Mouse (Mus musculus): ENCODE results near the gene Ptgr1. TPM values are rescaled to one million over a fixed set of nuclear protein-coding genes. Genes with fewer than 3 reads are reported as not detected.

The Ptgr1 gene
- polyA plus RNA-seq, 1 experiment from 2014 or later, result 18.1 TPM

DNA sequence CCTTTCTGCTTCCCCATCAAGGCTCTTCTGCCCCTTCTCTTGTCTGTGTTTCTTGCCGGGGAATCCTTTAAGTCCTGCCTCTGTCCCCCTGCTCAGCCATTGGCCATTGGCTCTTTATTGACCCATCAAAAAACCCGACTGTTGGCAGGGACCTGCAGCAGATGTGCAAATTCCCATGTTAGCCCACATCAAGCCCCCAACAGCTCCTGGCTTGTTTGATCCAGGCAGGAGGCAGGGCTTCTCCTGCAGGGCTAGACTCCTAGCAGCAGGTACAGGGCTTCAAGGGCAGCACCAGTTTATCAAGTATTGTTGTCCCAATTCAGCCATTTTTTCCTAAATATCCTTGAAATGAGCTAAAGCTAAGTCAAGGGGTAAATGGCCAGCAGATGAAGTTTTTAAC is 60.8 kb downstream of the Ptgr1 start:
- Histone ChIP-seq H3K27me3 (0 out of 2 replicates have a peak, but pooled peaks cover 6% of the 10 kb centered on the region), H3K27ac (no peak overlapping the region), H3K9me3 (replicated peaks) (no peaks in the 10 kb centered on the region), H3K36me3 (no peaks in the 10 kb centered on the region), H3K4me2 (no peak overlapping the region), H3K4me3 (replicated peaks) (no peak overlapping the region), H3K9ac (no peak overlapping the region), H3K4me1 (replicated peaks) (no peaks in the 10 kb centered on the region)
- ATAC-seq (ENCODE audit: low read depth), result no peak
- no peak for DNase-seq
- WGBS (ENCODE audit: insufficient replicate concordance), result 21% methylated on average over 2 of the region's 2 CpGs

DNA sequence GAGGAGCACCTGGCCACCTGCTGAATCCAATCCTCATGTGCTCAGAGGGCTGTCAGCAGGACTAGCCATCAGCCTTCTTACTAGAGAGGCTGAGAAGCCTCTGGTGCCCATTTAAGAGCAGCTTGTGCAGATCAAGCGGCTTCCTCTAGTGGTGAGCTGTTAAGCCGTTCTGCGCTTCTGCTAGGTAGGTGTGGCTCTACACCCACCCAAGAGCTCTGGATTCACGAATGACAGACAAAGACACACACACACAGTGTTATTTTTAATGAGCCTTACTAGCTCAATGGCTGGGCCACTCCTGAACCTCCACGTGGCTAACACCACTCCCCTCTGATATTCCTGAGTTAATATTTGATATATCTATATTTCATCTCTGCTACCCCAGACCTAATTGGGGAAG is 61.3 kb downstream of the Ptgr1 start:
- ATAC-seq (ENCODE audit: low read depth), result no peak
- H3K27ac ChIP-seq, result no peak overlapping the region
- 0 out of 2 replicates have a peak, but pooled peaks cover 6% of the 10 kb centered on the region for H3K27me3 ChIP-seq
- no peak for DNase-seq
- H3K36me3 ChIP-seq, result no peaks in the 10 kb centered on the region
- no peaks in the 10 kb centered on the region for H3K9me3 ChIP-seq (replicated peaks)
- H3K4me2 ChIP-seq, result no peak overlapping the region
- no peaks in the 10 kb centered on the region for H3K4me1 ChIP-seq (replicated peaks)
- no peak overlapping the region for H3K4me3 ChIP-seq (replicated peaks)
- no peak overlapping the region for H3K9ac ChIP-seq
- 15% methylated on average over 5 of the region's 5 CpGs for WGBS (ENCODE audit: insufficient replicate concordance)

GRCm38 (mm10) chr4:58923933-58924332 is 63.0 kb downstream of the Ptgr1 start:
- Histone ChIP-seq H3K36me3 (no peaks in the 10 kb centered on the region), H3K27ac (no peak overlapping the region), H3K4me2 (no peak overlapping the region), H3K4me1 (replicated peaks) (no peaks in the 10 kb centered on the region), H3K9me3 (replicated peaks) (no peaks in the 10 kb centered on the region), H3K27me3 (0 out of 2 replicates have a peak, but pooled peaks cover 6% of the 10 kb centered on the region), H3K4me3 (replicated peaks) (no peak overlapping the region), H3K9ac (no peak overlapping the region)
- ATAC-seq (ENCODE audit: low read depth) (no peak), DNase-seq (no peak)
- WGBS (ENCODE audit: insufficient replicate concordance), result 50% methylated on average over 2 of the region's 2 CpGs

Other genes starting within 250 kb of the Ptgr1 start
- gene Olfr267, start 199.4 kb downstream of the Ptgr1 start, polyA plus RNA-seq (2015; fragmentation: Nextera tagmentation; extraction: Ambion mirVana), result not detected in 2 replicates
- gene Ecpas, start 74.4 kb downstream of the Ptgr1 start, polyA plus RNA-seq (2015; fragmentation: Nextera tagmentation; extraction: Ambion mirVana), result 14.9 and 18.8 TPM in 2 replicates
- gene Zkscan16, start 43.5 kb downstream of the Ptgr1 start, polyA plus RNA-seq (2015; fragmentation: Nextera tagmentation; extraction: Ambion mirVana), result 0.03 and 0.06 TPM in 2 replicates
- gene Dnajc25, start 7.9 kb upstream of the Ptgr1 start, polyA plus RNA-seq (2015; fragmentation: Nextera tagmentation; extraction: Ambion mirVana), result 7.7 and 8.0 TPM in 2 replicates
- 8.0 and 9.3 TPM in 2 replicates for gene Gm20503, start 16.1 kb upstream of the Ptgr1 start, polyA plus RNA-seq (2015; fragmentation: Nextera tagmentation; extraction: Ambion mirVana)
- 34.7 and 40.6 TPM in 2 replicates for gene Gng10, start 48.0 kb upstream of the Ptgr1 start, polyA plus RNA-seq (2015; fragmentation: Nextera tagmentation; extraction: Ambion mirVana)
- gene AI481877, start 151.9 kb upstream of the Ptgr1 start, polyA plus RNA-seq (2015; fragmentation: Nextera tagmentation; extraction: Ambion mirVana), result not detected in 2 replicates
- 9.2 and 10.5 TPM in 2 replicates for gene Ugcg, start 202.1 kb upstream of the Ptgr1 start, polyA plus RNA-seq (2015; fragmentation: Nextera tagmentation; extraction: Ambion mirVana)

All from liver, embryonic 13.5 days (tissue).